Mouse (Mus musculus) hindbrain, postnatal 0 days (tissue): Measurements from ENCODE around the gene Tenm4. TPM values are rescaled to one million over a fixed set of nuclear protein-coding genes. Genes with fewer than 3 reads are reported as not detected.

ENCODE experiments used
- ATAC-seq: fragments of 200-750 bp; cut with Nextera tagmentation; 2 replicates; pipeline ENCODE4 v1.8.0; 2017; ENCODE audit warnings: mild to moderate bottlenecking, moderate TSS enrichment, moderate library complexity
- DNase-seq: peaks from one replicate; pipeline ENCODE4 v3.0.0-alpha.2; 2015; ENCODE audit warnings: low spot score
- H3K27ac ChIP-seq: fragments of 300-500 bp; sonication (generic); 2 replicates; pipeline ENCODE4 v1.5.1; 2014; ENCODE audit warnings: mild to moderate bottlenecking
- H3K27me3 ChIP-seq: fragments of 300-500 bp; sonication (generic); 2 replicates; pipeline ENCODE4 v1.6.1; 2014; ENCODE audit warnings: low read length, mixed read lengths; ENCODE audit not compliant: insufficient read depth
- H3K36me3 ChIP-seq: fragments of 300-500 bp; sonication (generic); 2 replicates; pipeline ENCODE4 v1.6.1; 2014; ENCODE audit warnings: low read length, mixed read lengths; ENCODE audit not compliant: insufficient read depth
- H3K4me1 ChIP-seq: fragments of 300-500 bp; sonication (generic); 2 replicates; pipeline ENCODE4 v1.6.1; 2014; ENCODE audit warnings: antibody characterized with exemption, low read length, mixed read lengths; ENCODE audit not compliant: insufficient read depth
- H3K4me2 ChIP-seq: fragments of 300-500 bp; sonication (generic); 2 replicates; pipeline ENCODE4 v1.6.1; 2014; ENCODE audit warnings: low read depth, mild to moderate bottlenecking, low read length, moderate library complexity, mixed read lengths
- H3K4me3 ChIP-seq: fragments of 300-500 bp; sonication (generic); 2 replicates; pipeline ENCODE4 v1.5.1; 2014; ENCODE audit warnings: low read length
- H3K9ac ChIP-seq: fragments of 300-500 bp; sonication (generic); replicated peaks from 2 replicates; pipeline ENCODE4 v1.6.1; 2014; ENCODE audit warnings: mild to moderate bottlenecking, low read length, moderate library complexity, mixed read lengths
- H3K9me3 ChIP-seq: fragments of 300-500 bp; sonication (generic); 2 replicates; pipeline ENCODE4 v1.6.1; 2016; ENCODE audit warnings: low read length, mixed read lengths
- CTCF ChIP-seq: IDR thresholded peaks from 2 replicates; pipeline ENCODE4 v1.5.1; 2016; ENCODE audit warnings: antibody characterized with exemption, control low read depth, low read depth
- WGBS: fragments of 180-500 bp; shearing (Covaris S2); extraction: QIAGEN DNeasy Blood & Tissue Kit; methylation state at CpG from one replicate; pipeline ENCODE4 v1.1.7; 2014; 5-methylcytosine and 5-hydroxymethylcytosine counted together
- polyA plus RNA-seq: library from polyadenylated mRNA; unstranded; fragments of >200 nt; fragmentation: Nextera tagmentation; extraction: Ambion mirVana; gene quantifications from 2 replicates; pipeline ENCODE4 v1.2.1, GENCODE M21; 2015
- total RNA-seq: library from RNA; depleted of rRNA; stranded (reverse); fragments of >200 nt; gene quantifications from 2 replicates; pipeline ENCODE4 v1.2.3, GENCODE M21; 2014

Tenm4 gene
- total and polyA plus RNA-seq, 2 experiments from 2014 or later: 24.1 to 49.7 TPM

GRCm38 (mm10) chr7:96801368-96801767 is 630.3 kb downstream of the Tenm4 start:
- Histone ChIP-seq H3K9ac (no peak overlapping the region), H3K27ac (no peak overlapping the region), H3K36me3 (no peaks in the 10 kb centered on the region; the same call in 1 of the 2 replicates), H3K9me3 (no peaks in the 10 kb centered on the region), H3K4me3 (no peak overlapping the region), H3K27me3 (no peaks in the 10 kb centered on the region; the same call in 1 of the 2 replicates), H3K4me1 (peaks cover 6% of the 10 kb centered on the region; the same call in 1 of the 2 replicates), H3K4me2 (no peak overlapping the region)
- WGBS: 80% methylated on average over 9 of the region's 9 CpGs
- ATAC-seq (no peak), DNase-seq (no peak)
- TF ChIP-seq CTCF: no peak

- no peak for TF ChIP-seq CTCF
- Histone ChIP-seq H3K9ac (no peak overlapping the region), H3K27ac (no peak overlapping the region), H3K27me3 (no peaks in the 10 kb centered on the region; the same call in 1 of the 2 replicates), H3K4me1 (peaks cover 2% of the 10 kb centered on the region; the same call in 1 of the 2 replicates), H3K36me3 (no peaks in the 10 kb centered on the region; the same call in 1 of the 2 replicates), H3K4me3 (no peak overlapping the region), H3K4me2 (no peak overlapping the region), H3K9me3 (no peaks in the 10 kb centered on the region)
- DNase-seq: no peak
- no peak for ATAC-seq
- WGBS: 97% methylated on average over 3 of the region's 3 CpGs
Measured at GRCm38 (mm10) chr7:96802216-96802615, 631.2 kb downstream of the Tenm4 start.

GRCm38 (mm10) chr7:96806561-96806960 is 635.5 kb downstream of the Tenm4 start:
- Histone ChIP-seq H3K36me3 (no peaks in the 10 kb centered on the region; the same call in 1 of the 2 replicates), H3K9me3 (no peaks in the 10 kb centered on the region), H3K27ac (no peak overlapping the region), H3K9ac (no peak overlapping the region), H3K4me3 (no peak overlapping the region), H3K27me3 (no peaks in the 10 kb centered on the region), H3K4me2 (no peak overlapping the region), H3K4me1 (0 out of 2 replicates have a peak, but pooled peaks cover 4% of the 10 kb centered on the region)
- 55% methylated on average over 1 of the region's 1 CpGs for WGBS
- ATAC-seq: no peak
- DNase-seq: no peak
- TF ChIP-seq CTCF: no peak

GRCm38 (mm10) chr7:96807281-96808058 is 636.4 kb downstream of the Tenm4 start:
- Histone ChIP-seq H3K36me3 (no peaks in the 10 kb centered on the region; the same call in 1 of the 2 replicates), H3K27me3 (no peaks in the 10 kb centered on the region), H3K4me1 (0 out of 2 replicates have a peak, but pooled peaks cover 4% of the 10 kb centered on the region), H3K27ac (no peak overlapping the region), H3K9ac (no peak overlapping the region), H3K4me3 (no peak overlapping the region), H3K9me3 (no peaks in the 10 kb centered on the region), H3K4me2 (no peak overlapping the region)
- DNase-seq (no peak), ATAC-seq (no peak)
- TF ChIP-seq CTCF: no peak
- WGBS: 40% methylated on average over 15 of the region's 15 CpGs

GRCm38 (mm10) chr7:96808059-96808646 is 637.1 kb downstream of the Tenm4 start:
- no peak for ATAC-seq
- 55% methylated on average over 7 of the region's 7 CpGs for WGBS

GRCm38 (mm10) chr7:96811691-96812090 is 640.6 kb downstream of the Tenm4 start:
- Histone ChIP-seq H3K36me3 (no peaks in the 10 kb centered on the region), H3K4me1 (peaks cover 7% of the 10 kb centered on the region; the same call in 1 of the 2 replicates), H3K27ac (no peak overlapping the region), H3K4me3 (no peak overlapping the region), H3K4me2 (no peak overlapping the region), H3K9me3 (no peaks in the 10 kb centered on the region), H3K9ac (no peak overlapping the region), H3K27me3 (no peaks in the 10 kb centered on the region)
- ATAC-seq (peak; percentile 85), DNase-seq (peak; percentile 45)
- 65% methylated on average over 11 of the region's 11 CpGs for WGBS
- no peak for TF ChIP-seq CTCF

More at GRCm38 (mm10) chr7:96808059-96808646, 637.1 kb downstream of the Tenm4 start:
- Histone ChIP-seq H3K27ac (no peak overlapping the region), H3K4me3 (no peak overlapping the region), H3K36me3 (no peaks in the 10 kb centered on the region), H3K27me3 (no peaks in the 10 kb centered on the region), H3K4me1 (peaks cover 5% of the 10 kb centered on the region; the same call in 1 of the 2 replicates), H3K9me3 (no peaks in the 10 kb centered on the region), H3K9ac (no peak overlapping the region), H3K4me2 (no peak overlapping the region)
- TF ChIP-seq CTCF: no peak
- DNase-seq: no peak

GRCm38 (mm10) chr7:96813036-96813435 is 642.0 kb downstream of the Tenm4 start:
- 41% methylated on average over 5 of the region's 5 CpGs for WGBS

More at GRCm38 (mm10) chr7:96813036-96813435, 642.0 kb downstream of the Tenm4 start:
- Histone ChIP-seq H3K27ac (no peak overlapping the region), H3K27me3 (no peaks in the 10 kb centered on the region), H3K4me3 (no peak overlapping the region), H3K9ac (no peak overlapping the region), H3K36me3 (no peaks in the 10 kb centered on the region), H3K9me3 (no peaks in the 10 kb centered on the region), H3K4me2 (no peak overlapping the region), H3K4me1 (peaks cover 3% of the 10 kb centered on the region; the same call in 1 of the 2 replicates)
- no peak for DNase-seq
- no peak for TF ChIP-seq CTCF
- 0 out of 2 replicates have a peak, but pooled peaks have one; percentile 48 for ATAC-seq
